Mouse (Mus musculus): ENCODE data around the gene Sema3e. TPM values are rescaled to one million over a fixed set of nuclear protein-coding genes. Genes with fewer than 3 reads are reported as not detected.

Sema3e gene
- total and polyA plus RNA-seq, 3 experiments: not detected

GRCm38 (mm10) chr5:14028341-14028740, 3.3 kb downstream of the Sema3e start:
- Histone ChIP-seq H3K4me3 (replicated peaks in 1 of 3; ENCODE audit: low read depth in 2 of 3, low read length in 2 of 3, poor library complexity in 1 of 3) (no peak overlapping the region), H3K27ac (ENCODE audit: insufficient read depth, low read depth) (no peak overlapping the region), H3K27me3 (replicated peaks) (no peaks in the 10 kb centered on the region), H3K79me2 (replicated peaks; ENCODE audit: control insufficient read depth, extremely low read depth, insufficient read depth, poor library complexity, severe bottlenecking) (no peaks in the 10 kb centered on the region), H3K4me2 (ENCODE audit: insufficient read depth, low read depth, poor library complexity, severe bottlenecking) (no peak overlapping the region), H3K4me1 (ENCODE audit: control insufficient read depth in 1 of 2, insufficient read depth in 2 of 2) (no peaks in the 10 kb centered on the region), H3K9me3 (replicated peaks; ENCODE audit: low read length) (peaks cover 38% of the 10 kb centered on the region), H3K36me3 (replicated peaks in 1 of 2; ENCODE audit: control insufficient read depth in 1 of 2, insufficient read depth in 1 of 2, low read length in 1 of 2) (no peaks in the 10 kb centered on the region), H3K9ac (ENCODE audit: insufficient read depth, low read depth) (no peak overlapping the region)
- TF ChIP-seq ZNF384 (IDR thresholded peaks at IDR 0.05; ENCODE audit: low read depth, low read length) (no peak), NELFE (IDR thresholded peaks at IDR 0.05; ENCODE audit: low read depth, low read length) (no peak), MAX (IDR thresholded peaks at IDR 0.05; ENCODE audit: low read length) (no peak), CHD2 (IDR thresholded peaks at IDR 0.05; ENCODE audit: low read length) (no peak), HCFC1 (IDR thresholded peaks at IDR 0.05; ENCODE audit: low read depth, low read length) (no peak), CHD1 (IDR thresholded peaks at IDR 0.05; ENCODE audit: low read depth, low read length) (no peak), MEF2A (IDR thresholded peaks at IDR 0.05; ENCODE audit: borderline replicate concordance, low read depth, low read length) (no peak), CTCF (conservative IDR thresholded peaks at IDR 0.05 in 1 of 2, IDR thresholded peaks at IDR 0.05 in 1 of 2; ENCODE audit: low read depth in 2 of 2, low read length in 2 of 2) (no peak)
- in situ Hi-C loops (cut with MboI; ENCODE audit: low pct_ligation_motif_present, low pct_unique_long_range_greater_than_20kb, low sequenced_read_pairs) (no loop called here), dilution Hi-C loops (cut with MboI; ENCODE audit: extremely low pct_ligation_motif_present, extremely low pct_unique_long_range_greater_than_20kb, low sequenced_read_pairs) (no loop called here)
- DNase-seq (ENCODE audit: extremely low read depth): no peak

GRCm38 (mm10) chr5:14030796-14031195, 5.7 kb downstream of the Sema3e start:
- TF ChIP-seq SIN3A (IDR thresholded peaks at IDR 0.05; ENCODE audit: low read length): no peak
- TF ChIP-seq ZKSCAN1 (IDR thresholded peaks at IDR 0.05; ENCODE audit: borderline replicate concordance, low read depth, low read length): no peak
- TF ChIP-seq NELFE (IDR thresholded peaks at IDR 0.05; ENCODE audit: low read depth, low read length): no peak
- no peak for TF ChIP-seq JUND (conservative IDR thresholded peaks at IDR 0.05; ENCODE audit: low read depth, low read length)
- TF ChIP-seq NRF1 (IDR thresholded peaks at IDR 0.05; ENCODE audit: low read depth, low read length): no peak
- no peak for TF ChIP-seq GABPA (IDR thresholded peaks at IDR 0.05; ENCODE audit: insufficient replicate concordance, low read depth, low read length)
- no peak for TF ChIP-seq IRF4 (IDR thresholded peaks at IDR 0.05; ENCODE audit: low read depth, low read length)
- no peak for TF ChIP-seq UBTF (IDR thresholded peaks at IDR 0.05; ENCODE audit: low read depth, low read length)
- no peak for TF ChIP-seq BHLHE40 (IDR thresholded peaks at IDR 0.05; ENCODE audit: low read depth, low read length)
- TF ChIP-seq MAX (IDR thresholded peaks at IDR 0.05; ENCODE audit: low read length): no peak
- no peak for TF ChIP-seq POLR2AphosphoS2 (IDR thresholded peaks at IDR 0.05; ENCODE audit: low read depth, low read length)
- TF ChIP-seq EP300 (IDR thresholded peaks at IDR 0.05; ENCODE audit: low read length): no peak
- no peak for TF ChIP-seq ELF1 (IDR thresholded peaks at IDR 0.05; ENCODE audit: low read depth, low read length)
- no peak for TF ChIP-seq MAZ (IDR thresholded peaks at IDR 0.05; ENCODE audit: low read depth, low read length)
- TF ChIP-seq MAFK (IDR thresholded peaks at IDR 0.05; ENCODE audit: insufficient replicate concordance, low read length): no peak
- TF ChIP-seq ETS1 (conservative IDR thresholded peaks at IDR 0.05; ENCODE audit: low read depth, low read length): no peak
- TF ChIP-seq JUN (IDR thresholded peaks at IDR 0.05; ENCODE audit: insufficient read depth, low read depth, low read length): no peak
- TF ChIP-seq TCF12 (IDR thresholded peaks at IDR 0.05; ENCODE audit: low read depth, low read length): no peak
- TF ChIP-seq POLR2A (IDR thresholded peaks at IDR 0.05; ENCODE audit: low read depth, low read length): no peak
- peaks cover 34% of the 10 kb centered on the region for H3K9me3 ChIP-seq (replicated peaks; ENCODE audit: low read length)
- H3K27ac ChIP-seq (ENCODE audit: insufficient read depth, low read depth): no peak overlapping the region
- dilution Hi-C loops (cut with MboI; ENCODE audit: extremely low pct_ligation_motif_present, extremely low pct_unique_long_range_greater_than_20kb, low sequenced_read_pairs) (no loop called here), in situ Hi-C loops (cut with MboI; ENCODE audit: low pct_ligation_motif_present, low pct_unique_long_range_greater_than_20kb, low sequenced_read_pairs) (no loop called here)
- H3K4me2 ChIP-seq (ENCODE audit: insufficient read depth, low read depth, poor library complexity, severe bottlenecking): no peak overlapping the region
- no peak overlapping the region for H3K9ac ChIP-seq (ENCODE audit: insufficient read depth, low read depth)
- no peak for DNase-seq (ENCODE audit: extremely low read depth)
- H3K36me3 ChIP-seq (replicated peaks in 1 of 2; ENCODE audit: control insufficient read depth in 1 of 2, insufficient read depth in 1 of 2, low read length in 1 of 2): no peaks in the 10 kb centered on the region
- H3K79me2 ChIP-seq (replicated peaks; ENCODE audit: control insufficient read depth, extremely low read depth, insufficient read depth, poor library complexity, severe bottlenecking): no peaks in the 10 kb centered on the region
- no peaks in the 10 kb centered on the region for H3K27me3 ChIP-seq (replicated peaks)
- H3K4me1 ChIP-seq (ENCODE audit: control insufficient read depth in 1 of 2, insufficient read depth in 2 of 2): no peaks in the 10 kb centered on the region
- no peak overlapping the region for H3K4me3 ChIP-seq (replicated peaks in 1 of 3; ENCODE audit: low read depth in 2 of 3, low read length in 2 of 3, poor library complexity in 1 of 3)

All from CH12.LX (cell line).